Mouse (Mus musculus) adrenal gland, postnatal 25 days (tissue): ENCODE measurements around the gene Spn. TPM values are rescaled to one million over a fixed set of nuclear protein-coding genes. Genes with fewer than 3 reads are reported as not detected.

Experiments used
- DNase-seq: peaks from one replicate; pipeline ENCODE4 v3.0.0; 2021; ENCODE audit warnings: mixed read lengths
- total RNA-seq: library from RNA; stranded (reverse); gene quantifications from 2 replicates; pipeline ENCODE4 v1.2.3, GENCODE M21; 2021

The Spn gene
- total RNA-seq, 1 experiment from 2014 or later: 0.55 TPM

GRCm38 (mm10) chr7:127140623-127141404, 3.2 kb upstream of the Spn start:
- DNase-seq: no peak

GRCm38 (mm10) chr7:127139562-127139961, 1.9 kb upstream of the Spn start:
- no peak for DNase-seq

GRCm38 (mm10) chr7:127139100-127139499, 1.5 kb upstream of the Spn start:
- no peak for DNase-seq

GRCm38 (mm10) chr7:127136181-127137071, 1.2 kb downstream of the Spn start:
- no peak for DNase-seq

DNA sequence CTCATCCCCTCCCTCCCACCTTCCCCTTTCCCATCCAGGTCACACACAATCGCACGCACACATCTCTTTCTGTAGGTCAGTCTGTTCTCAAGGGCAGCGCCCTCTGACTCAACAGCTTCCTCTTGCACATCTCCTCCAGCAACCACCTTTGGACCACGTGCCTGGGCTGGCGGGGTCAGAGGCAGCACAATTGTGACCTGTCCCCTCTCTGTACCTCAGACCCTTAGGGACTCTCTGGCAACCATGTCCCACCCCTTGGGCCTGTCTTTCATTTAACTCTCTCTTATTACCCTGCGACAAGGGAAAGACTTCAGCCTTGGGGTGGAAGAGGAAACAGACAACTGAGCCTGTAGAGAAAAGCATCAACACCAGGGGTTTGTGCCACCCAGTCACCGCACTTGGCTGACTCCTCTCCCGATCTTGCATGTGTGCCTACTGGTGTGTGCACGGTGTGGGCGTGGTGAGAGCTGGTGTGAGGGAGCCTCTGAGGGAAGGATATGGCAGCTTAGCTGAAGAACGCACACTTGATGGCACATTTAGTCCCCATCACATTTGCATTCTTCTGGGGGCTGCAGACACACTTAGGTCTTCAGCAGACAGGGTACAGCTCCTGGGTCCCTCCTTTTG, 2.7 kb downstream of the Spn start:
- no peak for DNase-seq

DNA sequence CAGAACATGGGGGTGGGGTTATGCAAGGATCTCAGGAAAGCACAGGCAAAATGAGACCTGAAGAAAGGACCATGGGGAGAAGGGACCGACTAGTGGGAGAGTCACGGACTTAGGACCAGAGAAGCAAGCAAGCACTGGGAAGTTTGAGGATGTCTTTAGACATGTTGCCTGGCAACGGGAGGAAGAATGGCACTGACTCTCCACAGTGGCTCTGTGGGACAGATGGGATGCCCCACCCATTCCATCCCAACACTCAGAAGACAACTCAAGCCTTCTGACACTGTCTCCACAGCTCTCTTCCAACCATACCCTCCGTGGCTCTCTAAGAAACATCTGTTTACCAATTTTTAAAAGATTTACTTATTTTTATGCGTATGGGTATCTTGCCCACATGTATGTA, 4.5 kb downstream of the Spn start:
- no peak for DNase-seq

DNA sequence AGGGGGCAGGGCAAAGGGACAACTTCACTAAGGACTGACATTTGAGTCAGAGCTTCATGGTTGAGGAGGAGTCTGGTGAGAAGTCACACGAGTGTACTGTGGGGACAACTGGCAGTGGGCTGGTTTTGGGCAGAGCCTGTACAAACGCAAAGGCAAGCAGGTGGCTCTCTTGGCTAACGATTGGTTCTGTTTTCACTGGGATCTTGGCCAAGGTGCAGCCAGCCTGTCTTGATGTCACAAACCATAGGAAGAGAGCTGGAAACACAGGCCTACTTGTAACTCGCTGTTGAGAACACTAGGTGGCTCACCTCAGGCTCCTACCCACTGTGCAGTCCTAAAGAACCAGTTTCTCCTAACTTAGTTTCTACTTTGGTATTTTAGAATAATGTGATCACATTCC, 8.0 kb downstream of the Spn start:
- no peak for DNase-seq

GRCm38 (mm10) chr7:127121911-127122270, 15.7 kb downstream of the Spn start, which contains the start of gene Qprt:
Qprt (minus strand) TSS chr7:127122226.
- DNase-seq: no peak

DNA sequence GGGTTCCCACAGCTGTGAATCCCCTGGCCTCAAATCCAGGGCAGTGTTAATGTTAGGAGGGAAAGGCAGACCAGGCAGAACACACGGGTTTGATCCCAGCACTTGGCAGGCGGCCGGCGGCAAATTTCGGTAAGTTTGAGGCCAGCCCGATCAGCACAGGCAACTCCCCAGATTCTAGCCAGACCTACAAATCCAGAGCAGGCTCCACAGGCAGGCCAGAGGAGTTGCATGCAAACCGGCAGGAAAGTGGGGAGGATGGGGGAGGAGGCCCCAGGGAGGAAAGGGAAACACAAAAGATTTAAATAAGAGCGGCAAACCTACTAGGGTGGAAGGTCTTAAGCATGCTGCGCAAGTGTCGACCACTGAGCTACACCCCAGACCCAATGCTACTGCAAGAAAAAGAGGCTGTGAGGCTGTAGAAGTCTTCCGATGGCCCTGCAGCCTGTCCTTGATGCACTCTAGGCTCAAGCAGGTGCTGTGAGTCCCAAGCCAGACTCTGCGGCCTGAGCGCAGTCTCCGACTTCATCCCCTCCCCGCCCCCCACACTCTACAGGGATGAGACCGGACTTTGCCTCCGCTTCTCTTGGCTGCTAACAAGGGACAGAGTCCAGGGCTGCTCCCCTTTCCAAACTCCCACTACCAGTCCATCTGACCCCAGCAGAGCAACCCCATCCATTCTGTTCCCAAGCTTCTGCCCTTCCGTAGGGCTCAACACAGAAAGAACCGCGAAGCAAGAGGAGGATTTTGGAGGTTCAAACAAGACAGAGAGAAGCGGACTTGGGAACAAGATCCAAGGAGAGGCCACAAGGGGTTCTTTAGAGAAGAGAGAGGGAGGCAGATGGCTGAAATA, 16.3 kb downstream of the Spn start:
- DNase-seq: no peak

DNA sequence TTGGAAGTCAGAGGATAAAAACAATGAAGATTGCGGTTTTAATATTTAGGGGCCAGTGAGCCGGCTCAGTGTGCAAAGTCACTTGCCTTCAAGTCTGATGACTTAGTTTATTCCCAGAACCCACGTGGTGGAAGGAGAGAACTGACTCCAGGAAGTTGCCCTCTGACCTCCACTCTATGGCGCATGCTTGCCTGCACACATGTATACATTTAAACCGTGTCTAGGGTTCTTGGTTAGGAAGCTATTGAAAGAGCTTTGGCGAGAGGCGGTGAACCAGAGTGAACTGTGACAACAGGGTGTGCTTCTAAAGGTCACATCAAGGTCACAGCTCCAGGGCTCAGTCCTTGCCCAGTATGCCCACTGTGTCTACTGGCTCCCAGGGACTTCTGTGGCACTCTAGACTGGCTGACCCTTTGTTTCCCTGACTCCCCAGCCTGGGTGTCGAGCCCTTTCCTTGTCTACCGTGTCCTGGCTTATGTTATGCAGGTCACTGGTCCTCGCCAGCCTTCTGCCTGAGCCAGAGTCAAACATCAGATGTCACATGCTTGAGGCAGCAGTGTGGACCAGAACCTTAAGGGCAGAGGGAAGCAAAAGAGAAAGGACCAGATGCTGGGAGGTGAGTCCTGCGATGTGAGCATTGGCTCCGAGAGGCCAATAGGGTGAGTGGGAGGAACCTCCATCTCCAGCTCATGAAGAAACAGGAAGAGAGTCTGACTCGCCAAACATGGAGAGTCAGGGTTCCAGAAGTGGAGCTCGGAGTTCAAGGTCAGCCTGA, 18.8 kb downstream of the Spn start:
- DNase-seq: no peak

DNA sequence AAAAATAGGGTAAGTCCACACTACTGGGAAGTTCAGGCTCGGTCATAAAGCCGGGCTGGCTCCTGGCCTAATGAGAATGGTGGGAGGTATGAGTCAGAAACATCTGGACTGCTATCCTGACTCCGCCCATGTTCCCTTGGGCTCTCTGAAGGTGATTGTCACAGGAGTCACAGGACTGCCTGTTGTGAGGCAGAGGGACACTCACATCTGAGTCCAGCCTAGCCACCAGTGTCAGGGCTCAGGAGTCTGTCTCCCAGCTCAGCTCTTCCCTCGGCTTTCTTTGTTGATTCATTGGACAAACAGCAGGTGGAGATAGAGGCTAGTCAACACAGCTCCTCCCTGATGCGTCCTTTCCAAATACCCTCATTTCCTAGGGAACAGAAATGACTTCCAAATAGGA, 19.7 kb downstream of the Spn start:
- DNase-seq: peak; percentile 52

DNA sequence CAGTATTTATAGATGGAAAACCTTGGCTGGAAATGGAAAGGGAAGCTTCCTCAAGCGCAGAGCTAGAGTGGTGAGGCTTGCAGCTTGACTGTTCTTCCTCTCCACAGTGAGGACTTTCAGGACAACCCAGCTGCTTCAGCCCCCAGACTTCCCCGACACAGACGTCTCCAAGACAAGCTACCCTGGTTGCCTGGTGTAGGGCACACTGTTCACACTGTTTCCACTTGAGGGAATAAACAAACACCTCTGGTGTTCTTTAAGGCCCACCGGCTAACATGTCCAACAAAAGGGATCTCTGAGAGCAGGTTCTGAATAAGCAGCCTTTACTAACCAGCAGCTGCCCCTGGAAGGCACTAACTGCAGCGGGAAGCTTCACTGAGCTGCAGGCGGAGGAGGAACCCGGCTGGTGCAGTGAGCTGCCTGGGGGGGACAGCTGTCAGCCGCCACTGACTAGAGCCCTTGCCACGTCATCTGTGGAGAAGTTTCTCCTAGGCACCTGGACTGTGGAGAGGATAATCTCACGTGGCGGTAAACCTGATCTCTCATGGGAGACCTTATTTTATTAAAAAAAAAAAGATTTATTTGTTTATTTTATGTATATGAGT, 21.2 kb downstream of the Spn start:
- no peak for DNase-seq

- DNase-seq: no peak
Observed at GRCm38 (mm10) chr7:127114920-127115319, 22.7 kb downstream of the Spn start.

GRCm38 (mm10) chr7:127113614-127114259, 23.9 kb downstream of the Spn start:
- no peak for DNase-seq

GRCm38 (mm10) chr7:127112921-127113597, 24.6 kb downstream of the Spn start:
- DNase-seq: no peak

DNA sequence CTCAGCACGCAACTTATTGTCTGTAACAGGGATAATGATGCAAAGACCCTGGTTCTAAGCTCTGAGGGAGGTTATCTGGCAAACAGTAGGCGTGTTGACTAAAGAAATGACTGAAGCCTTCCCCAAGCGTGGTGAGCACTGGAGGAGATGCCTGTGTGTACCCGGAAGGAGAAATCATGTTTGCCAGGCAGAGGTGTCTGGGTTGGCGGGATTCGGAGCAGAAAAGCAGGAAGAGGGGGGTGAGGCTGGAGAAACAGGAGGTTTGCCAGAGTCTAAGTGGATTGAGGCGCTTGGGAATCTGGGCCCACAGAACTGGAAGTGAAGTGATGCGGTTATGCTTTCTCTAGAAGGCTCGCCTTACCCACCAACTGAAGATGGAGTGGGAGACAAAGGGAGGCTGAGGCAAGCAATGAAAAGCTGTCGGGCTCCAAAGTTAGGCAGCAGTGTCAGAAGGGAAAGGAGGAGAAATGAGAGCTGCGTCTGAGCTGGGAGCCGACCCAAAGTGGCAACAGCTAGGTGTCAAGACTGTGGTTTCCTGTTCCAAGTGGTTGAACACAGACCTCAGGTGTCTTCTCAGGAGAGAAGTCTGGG, 25.3 kb downstream of the Spn start:
- DNase-seq: no peak

GRCm38 (mm10) chr7:127111461-127111860, 26.2 kb downstream of the Spn start:
- DNase-seq: peak; percentile 65

GRCm38 (mm10) chr7:127110239-127111007, 27.2 kb downstream of the Spn start:
- peak; percentile 71 for DNase-seq
